Mouse (Mus musculus) thymus, adult 2 months (tissue): ENCODE results near the gene Rccd1.

Experiments used
- CTCF ChIP-seq: fragments of 200-500 bp; IDR thresholded peaks from 2 replicates; pipeline ENCODE4 v1.5.1; 2012; ENCODE audit warnings: mild to moderate bottlenecking, control low read depth, low read length, moderate library complexity, borderline replicate concordance; ENCODE audit not compliant: control insufficient read depth, poor library complexity, insufficient read depth; ENCODE audit errors: extremely low read depth
- POLR2A ChIP-seq: fragments of 200-500 bp; IDR thresholded peaks from 2 replicates; pipeline ENCODE4 v1.6.1; 2012; ENCODE audit warnings: mild to moderate bottlenecking, low read length, control low read depth, moderate library complexity; ENCODE audit not compliant: control insufficient read depth, poor library complexity, insufficient read depth; ENCODE audit errors: extremely low read depth

DNA sequence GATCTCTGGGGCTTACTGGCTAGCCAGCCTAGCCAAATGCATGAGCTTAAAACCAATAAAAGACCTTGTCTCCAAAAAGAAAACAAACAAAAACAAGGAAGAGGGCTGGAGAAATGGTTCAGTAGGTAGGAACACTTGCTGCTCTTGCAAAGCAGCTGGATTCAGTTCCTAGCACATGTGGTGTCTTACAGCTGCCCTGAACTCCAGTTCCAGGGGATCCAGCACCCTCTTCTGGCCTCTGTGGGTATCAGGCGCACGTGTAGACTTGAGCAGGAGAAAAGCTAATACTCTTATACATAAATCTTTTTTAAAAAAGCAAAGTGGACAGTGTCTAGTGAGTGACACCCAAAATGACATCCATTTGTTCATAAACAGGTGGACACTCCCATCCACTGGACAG is 22.7 kb downstream of the Rccd1 start:
- no peak for TF ChIP-seq CTCF
- no peak for TF ChIP-seq POLR2A
